Mouse (Mus musculus) C2C12 (cell line): Measurements from ENCODE around the gene Gm45234. TPM values are rescaled to one million over a fixed set of nuclear protein-coding genes. Genes with fewer than 3 reads are reported as not detected.
"Not testable (repeated sequence)": the region's sequence is repeated elsewhere in the genome, so short reads cannot be mapped to it uniquely, and the experiment has no call there.

Experiments
- H3K27me3 ChIP-seq: one replicate; pipeline ENCODE4 v1.6.1; 2011; ENCODE audit not compliant: control insufficient read depth, insufficient read depth, insufficient read length
- H3K36me3 ChIP-seq: one replicate; pipeline ENCODE4 v1.6.1; 2011; ENCODE audit not compliant: control insufficient read depth, insufficient read depth
- H3K4me3 ChIP-seq: one replicate; pipeline ENCODE4 v1.5.1; 2011; ENCODE audit warnings: mild to moderate bottlenecking, control low read depth; ENCODE audit not compliant: poor library complexity, insufficient read depth, severe bottlenecking
- H3K79me2 ChIP-seq: one replicate; pipeline ENCODE4 v1.6.1; 2011; ENCODE audit not compliant: control insufficient read depth, insufficient read depth
- H3K79me3 ChIP-seq: one replicate; pipeline ENCODE4 v1.6.1; 2011; ENCODE audit warnings: low read depth, control low read depth
- H3ac ChIP-seq: one replicate; pipeline ENCODE3; 2011; ENCODE audit warnings: low read depth; ENCODE audit not compliant: control insufficient read depth, insufficient read length
- CEBPB ChIP-seq: IDR thresholded peaks from one replicate; pipeline ENCODE4 v1.6.1; 2011; ENCODE audit warnings: low read depth, mild to moderate bottlenecking, control low read depth, moderate library complexity
- CTCF ChIP-seq: IDR thresholded peaks from one replicate; pipeline ENCODE4 v1.5.1; 2011; ENCODE audit not compliant: control insufficient read depth, insufficient read depth, insufficient read length
- FOSL1 ChIP-seq: IDR thresholded peaks from one replicate; pipeline ENCODE4 v1.8.0; 2011; ENCODE audit warnings: mild to moderate bottlenecking, low read length; ENCODE audit not compliant: poor library complexity, insufficient read depth, severe bottlenecking
- MAX ChIP-seq: IDR thresholded peaks from one replicate; pipeline ENCODE4 v1.6.1; 2011; ENCODE audit warnings: mild to moderate bottlenecking, control low read depth
- MYOD1 ChIP-seq: IDR thresholded peaks from one replicate; pipeline ENCODE4 v1.6.1; 2011; ENCODE audit warnings: low read depth; ENCODE audit not compliant: control insufficient read depth, insufficient read length
- MYOG ChIP-seq: IDR thresholded peaks from one replicate; pipeline ENCODE4 v1.6.1; 2011; ENCODE audit not compliant: control insufficient read depth, insufficient read length; ENCODE audit errors: extremely low read depth
- USF1 ChIP-seq: IDR thresholded peaks from one replicate; pipeline ENCODE4 v1.6.1; 2011; ENCODE audit warnings: low read depth, mild to moderate bottlenecking, control low read depth, moderate library complexity
- long read RNA-seq, 2 experiments: library from polyadenylated mRNA; unstranded; transcript quantifications; one replicate each; pipeline ENCODE4 v2.0.0; 2019 to 2020
- polyA plus RNA-seq: library from polyadenylated mRNA; unstranded; fragments of >200 nt; fragmentation: generic; extraction: Trizol; gene quantifications from one replicate; pipeline ENCODE4 v1.2.1, GENCODE M21; 2012; ENCODE audit warnings: missing spikeins

The Gm45234 gene
- not detected for polyA plus RNA-seq
- long read RNA-seq, experiment 1, result 0 reads
- long read RNA-seq, experiment 2, partial matches to known transcripts, result 0 of 3 reads
- long read RNA-seq, experiment 2, other reads (novel, unspliced or antisense), result 3 of 3 reads

DNA sequence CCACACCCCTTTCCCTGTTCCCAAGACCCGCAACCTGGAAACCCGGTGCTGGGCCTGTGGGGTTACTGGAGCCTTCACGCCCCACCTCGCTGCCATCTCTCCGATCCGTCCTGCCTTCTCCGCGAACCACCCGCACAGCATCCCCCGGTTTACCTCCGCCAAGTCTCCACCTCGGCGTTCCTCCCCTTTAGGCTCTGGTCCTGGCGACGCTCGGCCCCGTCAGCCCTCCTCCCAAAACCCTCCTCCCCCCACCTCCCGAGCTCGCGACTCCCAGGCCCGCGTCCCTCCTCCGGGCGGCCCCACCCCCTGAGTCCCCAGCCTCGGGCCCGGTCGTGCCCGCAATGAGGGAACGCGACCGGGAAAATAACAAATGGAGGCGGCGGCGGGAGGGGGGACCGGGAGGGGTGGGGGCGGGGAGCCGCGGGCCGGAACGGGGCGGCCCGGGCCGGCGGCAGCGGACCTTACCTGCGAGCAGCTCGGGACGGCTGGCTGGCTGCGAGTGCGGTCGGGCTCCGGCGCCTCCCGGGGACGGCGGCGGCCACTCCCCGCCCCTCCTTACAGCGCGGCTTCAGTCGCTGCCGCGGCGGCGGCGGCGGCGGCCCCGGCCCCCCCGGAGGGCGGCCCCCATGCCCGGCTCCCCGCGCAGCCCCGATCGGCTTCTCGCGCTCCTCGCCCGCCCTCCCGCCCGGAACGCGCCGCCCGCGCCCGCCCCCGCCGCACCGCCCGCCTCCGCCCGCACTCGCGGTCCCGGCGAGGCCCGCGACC lies at the start of gene Gm45234, which contains the start of gene Atn1:
Gene Gm45234 (minus strand): TSS at position 191 of the 765 bp plus-strand sequence.
Gene Atn1 (minus strand): TSS at position 694 of the 765 bp plus-strand sequence.
- H3K36me3 ChIP-seq, result peaks cover 32% of the 10 kb centered on the region
- no peak for TF ChIP-seq MYOG
- no peak for TF ChIP-seq FOSL1
- TF ChIP-seq USF1, result no peak
- no peak for TF ChIP-seq CTCF
- no peak for TF ChIP-seq CEBPB
- no peak for TF ChIP-seq MAX
- TF ChIP-seq MYOD1, result no peak
- peak within 1 kb of the TSS; percentile 95 for H3ac ChIP-seq
- peak within 1 kb of the TSS; percentile 63 for H3K4me3 ChIP-seq
- H3K79me2 ChIP-seq, result peaks cover 60% of the 10 kb centered on the region
- peaks cover 49% of the 10 kb centered on the region for H3K79me3 ChIP-seq
- H3K27me3 ChIP-seq, result no peaks in the 10 kb centered on the region

- TF ChIP-seq CTCF, result no peak
- no peak for TF ChIP-seq MAX
- no peak for TF ChIP-seq MYOD1
- TF ChIP-seq CEBPB, result no peak
- TF ChIP-seq FOSL1, result no peak
- no peak for TF ChIP-seq MYOG
- TF ChIP-seq USF1, result no peak
- peaks cover 1% of the 10 kb centered on the region for H3K79me3 ChIP-seq
- H3K27me3 ChIP-seq, result no peaks in the 10 kb centered on the region
- no peaks in the 10 kb centered on the region for H3K79me2 ChIP-seq
- H3ac ChIP-seq, result no peak overlapping the region
- H3K36me3 ChIP-seq, result no peaks in the 10 kb centered on the region
- no peak overlapping the region for H3K4me3 ChIP-seq
These were observed 48.5 kb upstream of the Gm45234 start for GRCm38 (mm10) chr6:124804341-124804740.

- not testable (repeated sequence) for H3ac ChIP-seq, H3K4me3 ChIP-seq, H3K79me2 ChIP-seq, H3K36me3 ChIP-seq, H3K27me3 ChIP-seq, H3K79me3 ChIP-seq
These were observed 47.9 kb upstream of the Gm45234 start for GRCm38 (mm10) chr6:124803691-124804090.

DNA sequence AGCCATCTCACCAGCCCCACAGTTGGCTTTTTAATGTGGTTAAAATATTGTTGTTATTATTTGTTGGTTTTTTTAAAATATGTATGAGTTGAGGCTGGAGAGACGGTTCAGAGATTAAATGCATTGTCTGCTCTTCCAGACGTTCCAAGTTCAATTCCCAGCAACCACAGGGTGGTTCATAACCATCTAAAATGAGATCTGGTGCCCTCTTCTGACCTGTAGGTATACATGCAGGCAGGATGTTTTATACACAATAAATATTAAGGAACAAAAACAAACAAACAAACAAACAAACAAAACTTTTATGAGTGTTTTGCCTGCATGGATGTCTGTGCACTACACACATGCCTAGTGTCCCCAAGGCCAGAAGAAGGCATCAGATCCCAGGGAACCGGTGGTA lies 47.2 kb upstream of the Gm45234 start:
- Histone ChIP-seq H3K79me2 (no peaks in the 10 kb centered on the region), H3K4me3 (no peak overlapping the region), H3ac (no peak overlapping the region), H3K27me3 (no peaks in the 10 kb centered on the region), H3K79me3 (no peaks in the 10 kb centered on the region), H3K36me3 (no peaks in the 10 kb centered on the region)
- TF ChIP-seq FOSL1 (no peak), CTCF (no peak), CEBPB (no peak), MYOD1 (no peak), USF1 (no peak)

DNA sequence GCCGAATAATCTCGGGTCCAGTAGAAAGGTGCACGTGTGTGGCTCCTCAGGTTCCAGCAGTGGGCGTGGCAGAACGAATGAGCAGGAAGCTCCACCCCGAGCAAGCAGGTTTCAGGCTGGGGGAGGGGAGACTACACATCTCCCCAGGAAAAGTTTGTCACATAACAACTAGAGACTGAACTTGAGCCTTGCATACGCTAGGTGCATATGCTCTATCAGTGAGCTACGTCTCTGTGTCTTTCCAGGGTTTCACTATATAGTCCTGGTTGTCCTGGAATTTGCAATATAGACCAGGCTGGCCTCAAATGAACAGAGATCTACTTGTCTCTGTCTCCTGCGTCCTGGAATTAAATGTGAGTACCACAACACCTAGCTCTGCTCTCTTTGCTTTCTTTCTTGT lies 46.6 kb upstream of the Gm45234 start:
- not testable (repeated sequence) for H3K79me3 ChIP-seq, H3K79me2 ChIP-seq, H3K36me3 ChIP-seq, H3ac ChIP-seq, H3K27me3 ChIP-seq, H3K4me3 ChIP-seq

GRCm38 (mm10) chr6:124796200-124796599 lies 40.4 kb upstream of the Gm45234 start:
- Histone ChIP-seq H3K4me3 (no peak overlapping the region), H3K36me3 (no peaks in the 10 kb centered on the region), H3K27me3 (no peaks in the 10 kb centered on the region), H3K79me2 (no peaks in the 10 kb centered on the region), H3K79me3 (no peaks in the 10 kb centered on the region), H3ac (no peak overlapping the region)
- TF ChIP-seq CEBPB (peak; percentile 61), MYOD1 (no peak)
